Mouse (Mus musculus): ENCODE results near the gene Hyal3.

DNA sequence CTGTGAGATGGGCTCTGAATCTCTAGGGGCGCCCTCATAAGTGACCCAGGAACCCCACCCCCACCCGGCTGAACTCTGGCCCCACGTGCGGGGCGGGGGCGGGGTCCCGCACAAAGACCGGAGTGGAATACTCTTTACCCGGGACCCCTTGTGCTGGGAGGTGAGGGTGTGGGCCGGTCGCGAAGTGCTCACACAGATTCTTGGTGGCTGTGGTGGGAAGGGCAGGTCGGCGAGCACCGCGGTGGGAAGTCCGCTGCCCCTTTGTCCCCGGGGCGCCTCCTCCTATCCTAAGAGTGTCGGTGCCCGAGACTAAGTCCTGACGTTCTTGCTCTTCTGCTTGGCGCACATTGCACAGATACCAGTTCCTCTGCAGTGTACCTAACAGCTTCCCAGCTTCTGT, 11.3 kb upstream of the Hyal3 start:
- TF ChIP-seq CTCF (conservative IDR thresholded peaks at IDR 0.05; ENCODE audit: insufficient read depth, insufficient read length, low read depth, low read length), result no peak
- no peak for TF ChIP-seq POLR2A (IDR thresholded peaks at IDR 0.05; ENCODE audit: low read depth, low read length)

Measured in kidney, adult 2 months (tissue).